Mouse (Mus musculus): ENCODE measurements around the gene Kdelc1. TPM values are rescaled to one million over a fixed set of nuclear protein-coding genes. Genes with fewer than 3 reads are reported as not detected.

The Kdelc1 gene
- 3.0 and 3.5 TPM in 2 replicates for polyA plus RNA-seq (2021; fragmentation: Nextera tagmentation)
- long read RNA-seq, experiment 1, partial matches to known transcripts, result 1 of 3 reads
- long read RNA-seq, experiment 1, other reads (novel, unspliced or antisense), result 0 of 3 reads
- long read RNA-seq, experiment 2, transcript Kdelc1-203 (9 exons, 2,085 nt), result minor isoform, 11 of 46 reads
- long read RNA-seq, experiment 2, transcript Kdelc1-202 (10 exons, 2,359 nt), result major isoform, 22 of 46 reads
- long read RNA-seq, experiment 2, partial matches to known transcripts, result 1 of 46 reads
- long read RNA-seq, experiment 2, other reads (novel, unspliced or antisense), result 12 of 46 reads

DNA sequence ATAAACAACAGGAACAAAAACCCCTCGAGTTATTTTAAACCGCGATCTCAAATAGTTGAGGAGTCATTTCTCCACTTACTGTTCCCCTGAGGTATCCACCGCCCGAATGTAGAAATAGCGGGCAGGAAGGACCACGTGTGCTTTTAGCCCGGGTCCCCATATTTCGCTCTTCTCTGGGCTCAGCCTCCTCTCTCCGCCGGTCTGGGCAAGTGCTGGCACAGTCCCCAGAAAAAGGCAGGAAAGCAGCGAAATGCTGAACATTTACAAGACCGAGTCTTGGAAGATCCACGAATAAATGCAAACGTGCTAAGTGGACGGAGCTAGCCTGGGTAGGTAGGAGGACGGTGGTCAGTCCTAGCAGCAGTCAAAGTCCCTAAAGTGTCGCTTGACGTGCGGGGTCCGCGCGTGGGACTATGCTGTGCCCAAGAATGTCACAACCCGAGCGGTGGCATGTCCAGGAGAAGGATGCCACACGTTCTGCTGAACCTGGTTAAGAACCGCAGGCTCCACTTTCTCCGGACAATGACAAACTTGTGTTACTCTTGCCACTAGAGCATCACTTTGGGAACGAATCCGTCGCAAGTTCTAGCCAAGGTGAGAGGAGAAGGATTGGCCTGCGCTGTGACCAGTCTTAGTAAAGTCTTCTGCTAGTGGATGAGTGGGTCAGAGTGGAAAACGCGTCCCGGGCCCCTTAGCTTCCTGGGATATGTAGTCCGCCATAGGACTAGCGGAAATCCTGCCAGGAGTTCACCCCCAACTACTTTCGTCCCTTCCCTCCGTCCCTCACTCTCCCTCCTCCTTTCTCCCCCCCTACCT lies at the start of gene Kdelc1, which contains the start of gene Bivm:
Gene Kdelc1, minus strand, starts transcription at position 570 of the 816 bp plus-strand sequence.
Gene Bivm, plus strand, starts transcription at position 719 of the 816 bp plus-strand sequence.

DNA sequence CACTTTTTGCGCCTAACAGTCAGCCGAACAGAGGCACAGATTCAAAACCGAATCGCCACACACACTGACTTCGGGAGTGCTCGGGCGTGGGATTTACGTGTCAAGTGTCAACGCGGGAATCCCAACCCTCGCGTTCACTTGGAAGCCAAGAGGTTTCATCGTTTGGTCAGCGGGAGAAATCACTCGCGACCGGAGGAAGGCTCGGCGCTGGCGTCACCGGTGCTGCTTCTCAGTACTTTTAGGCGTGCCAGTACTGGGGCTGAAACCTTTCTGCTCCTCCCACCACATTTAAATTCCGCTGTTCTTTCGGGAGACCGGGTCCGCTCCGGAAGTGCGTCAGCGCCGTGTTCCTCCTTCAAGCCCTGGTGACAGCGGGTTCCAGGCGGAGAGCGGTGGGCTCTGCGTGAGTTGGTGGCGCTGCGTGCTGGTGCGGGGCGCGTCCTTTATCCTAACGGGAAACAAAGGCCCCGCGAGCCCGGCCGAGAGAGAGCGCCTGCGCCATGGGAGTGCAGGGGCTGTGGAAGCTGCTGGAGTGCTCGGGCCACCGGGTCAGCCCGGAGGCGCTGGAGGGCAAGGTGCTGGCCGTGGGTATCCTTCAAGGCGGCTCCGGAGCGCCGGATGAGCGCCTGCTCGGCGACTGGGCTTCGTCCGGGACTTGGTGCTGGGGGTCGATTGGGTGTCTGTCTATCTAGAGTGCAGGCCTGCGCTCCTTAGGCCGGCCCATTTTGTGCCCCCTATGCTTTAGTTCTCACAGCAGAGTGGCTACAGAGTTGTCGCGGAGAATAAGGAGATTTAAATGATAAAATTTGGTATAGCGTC lies 29.2 kb upstream of the Kdelc1 start, which contains the start of gene Ercc5:
Gene Ercc5, plus strand, starts transcription at position 182 of the 819 bp plus-strand sequence.

DNA sequence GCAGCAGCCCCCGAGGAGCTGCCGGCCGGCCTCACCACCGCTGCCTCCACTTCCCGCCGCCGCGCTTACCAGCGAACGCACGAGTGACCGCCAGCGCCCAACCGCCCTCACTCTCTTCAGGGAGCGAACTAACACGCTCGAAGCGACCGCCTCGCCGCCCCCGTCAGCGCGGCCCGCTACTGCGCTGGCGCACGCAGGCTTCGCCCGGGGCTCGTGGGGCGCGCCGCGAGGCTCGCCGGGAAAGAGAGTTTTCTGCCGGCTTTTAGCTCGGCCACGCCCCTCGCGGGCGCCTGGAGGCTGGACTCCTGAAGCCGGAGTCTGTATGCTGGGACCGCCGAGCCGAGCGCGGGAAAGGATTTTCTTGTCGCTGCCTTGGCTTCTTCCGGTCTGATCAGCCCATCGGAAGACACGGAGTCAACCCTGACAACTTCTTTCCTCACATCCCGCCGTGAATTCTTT lies 16.3 kb downstream of the Kdelc1 start, which contains the start of gene Tex30:
Gene Tex30, minus strand, starts transcription at position 183 of the 459 bp plus-strand sequence.

DNA sequence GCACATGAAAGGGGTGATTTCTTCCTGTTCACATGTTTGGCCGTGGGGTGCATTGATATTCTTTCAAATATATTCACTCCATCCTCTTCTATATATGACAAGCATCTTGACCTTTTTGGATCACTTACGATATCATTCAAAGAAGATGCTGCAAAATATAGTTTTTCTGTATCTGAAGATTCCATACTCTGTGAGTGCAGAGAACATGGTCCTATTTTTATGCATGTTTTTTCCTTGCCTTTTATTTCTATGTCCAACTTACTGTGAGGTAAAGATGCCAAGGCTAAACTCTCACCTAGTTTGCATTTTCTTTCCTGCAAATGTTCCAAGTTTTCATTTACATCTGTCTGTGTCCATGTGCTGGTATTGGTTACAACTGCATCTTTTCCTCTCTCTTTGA lies 56.8 kb downstream of the Kdelc1 start, which contains the start of gene Gm8251:
Gene Gm8251, minus strand, starts transcription at position 101 of the 400 bp plus-strand sequence.

Other genes starting within 250 kb of the Kdelc1 start
- gene Tpp2, start 185.2 kb downstream of the Kdelc1 start, polyA plus RNA-seq (2021; fragmentation: Nextera tagmentation), result 25.8 and 27.6 TPM in 2 replicates
- gene Mettl21c, start 98.8 kb downstream of the Kdelc1 start, polyA plus RNA-seq (2021; fragmentation: Nextera tagmentation), result 0.14 TPM in 1 of 2 replicates, not detected in the other
- not detected in 2 replicates for gene Gm8251, start 56.9 kb downstream of the Kdelc1 start, polyA plus RNA-seq (2021; fragmentation: Nextera tagmentation)
- gene Tex30, start 16.4 kb downstream of the Kdelc1 start, polyA plus RNA-seq (2021; fragmentation: Nextera tagmentation), result 18.3 and 19.7 TPM in 2 replicates
- gene Bivm, start 149 bp upstream of the Kdelc1 start, polyA plus RNA-seq (2021; fragmentation: Nextera tagmentation), result 7.4 TPM in 2 replicates
- gene Ercc5, start 28.9 kb upstream of the Kdelc1 start, polyA plus RNA-seq (2021; fragmentation: Nextera tagmentation), result 7.6 and 8.3 TPM in 2 replicates
- gene Mettl21e, start 100.2 kb upstream of the Kdelc1 start, polyA plus RNA-seq (2021; fragmentation: Nextera tagmentation), result 0.05 TPM in 1 of 2 replicates, not detected in the other